Comparison of ENCODE assay signal across 8 mouse cellular contexts in genomic region chr14:121191739-121192138, GRCm38 (mm10).
DNase-seq lines count a peak whose midpoint lies in the region; ATAC-seq lines count a peak whose summit lies in the region.

No protein-coding gene starts in this region.

- no peak overlapping the region for H3K9ac ChIP-seq in intestine, embryonic 15.5 days
- H3K9ac ChIP-seq in neural tube, embryonic 14.5 days (replicated peaks; ENCODE audit: low read depth, low read length): no peak overlapping the region

- peaks cover 8% of the 10 kb centered on the region for H3K4me1 ChIP-seq in intestine, embryonic 15.5 days (replicated peaks)
- H3K4me1 ChIP-seq in neural tube, embryonic 14.5 days (ENCODE audit: control insufficient read depth, insufficient read depth, low read length): no peaks in the 10 kb centered on the region

- peak overlapping the region; percentile 71 for H3K27ac ChIP-seq in intestine, embryonic 15.5 days
- peak overlapping the region; percentile 16 for H3K27ac ChIP-seq in neural tube, embryonic 14.5 days (ENCODE audit: low read depth, low read length)

- H3K4me3 ChIP-seq in intestine, embryonic 15.5 days (replicated peaks): no peak overlapping the region
- no peak overlapping the region for H3K4me3 ChIP-seq in neural tube, embryonic 14.5 days (ENCODE audit: low read depth, low read length)

- DNase-seq in ovary, postnatal 14 days (ENCODE audit: low spot score): peak; percentile 15
- DNase-seq in ovary, adult 18-20 months (ENCODE audit: low spot score): no peak
- peak; percentile 70 for DNase-seq in gastrocnemius, postnatal 14 days
- DNase-seq in cerebellum, adult 9-11 months: no peak
- DNase-seq in urinary bladder, postnatal 25 days (ENCODE audit: low spot score): no peak

- no peaks in the 10 kb centered on the region for H3K27me3 ChIP-seq in intestine, embryonic 15.5 days (replicated peaks)
- no peaks in the 10 kb centered on the region for H3K27me3 ChIP-seq in neural tube, embryonic 14.5 days (ENCODE audit: control insufficient read depth, insufficient read depth, low read length)

- no peaks in the 10 kb centered on the region for H3K36me3 ChIP-seq in intestine, embryonic 15.5 days
- no peaks in the 10 kb centered on the region for H3K36me3 ChIP-seq in neural tube, embryonic 14.5 days (ENCODE audit: control insufficient read depth, insufficient read depth, low read length)

- ATAC-seq in intestine, embryonic 15.5 days: peak; percentile 54
- peak; percentile 57; the same call in 1 of the 2 replicates for ATAC-seq in neural tube, embryonic 14.5 days (ENCODE audit: low read depth)
- no peak for ATAC-seq in erythroblast, adult 5-6 weeks (replicated peaks; ENCODE audit: low FRiP score, poor library complexity, severe bottlenecking)

- no peak overlapping the region for H3K4me2 ChIP-seq in intestine, embryonic 15.5 days (replicated peaks)
- H3K4me2 ChIP-seq in neural tube, embryonic 14.5 days (ENCODE audit: low read depth, low read length): no peak overlapping the region

- WGBS in intestine, embryonic 15.5 days: 27% methylated on average over 13 of the region's 13 CpGs
- WGBS in neural tube, embryonic 14.5 days: 59% methylated on average over 13 of the region's 13 CpGs

- intact Hi-C loops in gastrocnemius, postnatal 14 days (cut with DNase I; ENCODE audit: low total_unique reads): no loop called here

- H3K9me3 ChIP-seq in intestine, embryonic 15.5 days: no peaks in the 10 kb centered on the region
- 0 out of 2 replicates have a peak, but pooled peaks cover 3% of the 10 kb centered on the region for H3K9me3 ChIP-seq in neural tube, embryonic 14.5 days (ENCODE audit: control insufficient read depth, low read length)

Comparison
In these comparisons a context has a peak if more than half of its experiments do, and no peak if none do; other contexts are left out.
1. DNase-seq: peak in ovary, postnatal 14 days (single experiment) and gastrocnemius, postnatal 14 days (single experiment); none in ovary, adult 18-20 months (single experiment), cerebellum, adult 9-11 months (single experiment) and urinary bladder, postnatal 25 days (single experiment).